Comparison of ENCODE assay signal across 9 mouse cellular contexts in genomic region chr13:24799378-24799777, GRCm38 (mm10). TPM values are rescaled to one million over a fixed set of nuclear protein-coding genes. Genes with fewer than 3 reads are reported as not detected.
DNase-seq lines count a peak whose midpoint lies in the region; ATAC-seq and TF ChIP-seq lines count a peak whose summit lies in the region.
"Had no signal": no experiment of that assay in that cellular context is flagged by ENCODE, and none has a peak within 500 bp of the region (broad histone marks: within the 10 kb centered on the region; RNA-seq: fewer than 3 reads in every experiment).

No protein-coding gene starts in this region.

- no peak for TF ChIP-seq CTCF in kidney, adult 2 months (conservative IDR thresholded peaks at IDR 0.05; ENCODE audit: insufficient read depth, insufficient read length, low read depth, low read length)

- H3K4me2 ChIP-seq in embryonic facial prominence, embryonic 11.5 days (ENCODE audit: low read depth, low read length): peak overlapping the region; percentile 61
- peak overlapping the region; percentile 94 for H3K4me2 ChIP-seq in hindbrain, embryonic 13.5 days
- peak overlapping the region; percentile 67 for H3K4me2 ChIP-seq in midbrain, embryonic 14.5 days (ENCODE audit: low read length)

- WGBS in kidney, adult 2 months: 55% methylated on average over 5 of the region's 5 CpGs
- WGBS in embryonic facial prominence, embryonic 11.5 days: 60% methylated on average over 5 of the region's 5 CpGs
- 73% methylated on average over 5 of the region's 5 CpGs for WGBS in hindbrain, embryonic 13.5 days
- WGBS in midbrain, embryonic 14.5 days: 76% methylated on average over 5 of the region's 5 CpGs

- no peak for ATAC-seq in embryonic facial prominence, embryonic 11.5 days (replicated peaks; ENCODE audit: insufficient number of reproducible peaks, low FRiP score, low TSS enrichment, low read depth)
- no peak for ATAC-seq in hindbrain, embryonic 13.5 days (ENCODE audit: low FRiP score)
- ATAC-seq in midbrain, embryonic 14.5 days (ENCODE audit: low FRiP score, low TSS enrichment): no peak

- peaks cover 5% of the 10 kb centered on the region; the same call in 1 of the 2 replicates for H3K4me1 ChIP-seq in kidney, adult 2 months (ENCODE audit: control insufficient read depth, insufficient read depth, low read length)
- H3K4me1 ChIP-seq in embryonic facial prominence, embryonic 11.5 days (ENCODE audit: control insufficient read depth, insufficient read depth, low read length): no peaks in the 10 kb centered on the region
- peaks cover 24% of the 10 kb centered on the region for H3K4me1 ChIP-seq in hindbrain, embryonic 13.5 days (replicated peaks)
- H3K4me1 ChIP-seq in midbrain, embryonic 14.5 days (ENCODE audit: control insufficient read depth, insufficient read depth, low read length): peaks cover 18% of the 10 kb centered on the region

- H3K27ac ChIP-seq in kidney, adult 2 months (ENCODE audit: insufficient read depth, low read depth, low read length): peak overlapping the region; percentile 81
- H3K27ac ChIP-seq in embryonic facial prominence, embryonic 11.5 days (replicated peaks; ENCODE audit: low read depth, low read length): no peak overlapping the region
- H3K27ac ChIP-seq in hindbrain, embryonic 13.5 days: no peak overlapping the region
- H3K27ac ChIP-seq in midbrain, embryonic 14.5 days (replicated peaks; ENCODE audit: low read depth, low read length): no peak overlapping the region

- no peaks in the 10 kb centered on the region for H3K27me3 ChIP-seq in kidney, adult 2 months (replicated peaks; ENCODE audit: control insufficient read depth, insufficient read depth, low read length)
- no peaks in the 10 kb centered on the region for H3K27me3 ChIP-seq in embryonic facial prominence, embryonic 11.5 days (ENCODE audit: control insufficient read depth, insufficient read depth, low read length)
- H3K27me3 ChIP-seq in hindbrain, embryonic 13.5 days: no peaks in the 10 kb centered on the region
- H3K27me3 ChIP-seq in midbrain, embryonic 14.5 days (ENCODE audit: control insufficient read depth, insufficient read depth, low read length): no peaks in the 10 kb centered on the region

- no peak for TF ChIP-seq POLR2A in kidney, adult 2 months (IDR thresholded peaks at IDR 0.05; ENCODE audit: low read depth, low read length)

- no peak overlapping the region for H3K4me3 ChIP-seq in kidney, adult 2 months (ENCODE audit: insufficient read depth, low read depth, low read length)
- peak overlapping the region; percentile 34; the same call in 1 of the 2 replicates for H3K4me3 ChIP-seq in embryonic facial prominence, embryonic 11.5 days (ENCODE audit: low read depth, low read length)
- H3K4me3 ChIP-seq in hindbrain, embryonic 13.5 days: peak overlapping the region; percentile 98
- H3K4me3 ChIP-seq in midbrain, embryonic 14.5 days (replicated peaks; ENCODE audit: low read depth, low read length): peak overlapping the region; percentile 99

- no peak overlapping the region for H3K9ac ChIP-seq in embryonic facial prominence, embryonic 11.5 days (replicated peaks; ENCODE audit: low read length)
- peak overlapping the region; percentile 72 for H3K9ac ChIP-seq in hindbrain, embryonic 13.5 days
- H3K9ac ChIP-seq in midbrain, embryonic 14.5 days (replicated peaks; ENCODE audit: low read length): no peak overlapping the region; the same call in 1 of the 2 replicates

- no peaks in the 10 kb centered on the region for H3K9me3 ChIP-seq in embryonic facial prominence, embryonic 11.5 days (replicated peaks; ENCODE audit: control insufficient read depth, low read length)
- no peaks in the 10 kb centered on the region for H3K9me3 ChIP-seq in hindbrain, embryonic 13.5 days
- no peaks in the 10 kb centered on the region for H3K9me3 ChIP-seq in midbrain, embryonic 14.5 days (ENCODE audit: control insufficient read depth, low read length)

- H3K36me3 ChIP-seq in kidney, adult 2 months (ENCODE audit: control insufficient read depth, insufficient read depth, low read length): no peaks in the 10 kb centered on the region
- H3K36me3 ChIP-seq in embryonic facial prominence, embryonic 11.5 days (replicated peaks; ENCODE audit: control insufficient read depth, insufficient read depth, low read depth, low read length): no peaks in the 10 kb centered on the region
- no peaks in the 10 kb centered on the region for H3K36me3 ChIP-seq in hindbrain, embryonic 13.5 days
- no peaks in the 10 kb centered on the region for H3K36me3 ChIP-seq in midbrain, embryonic 14.5 days (ENCODE audit: control insufficient read depth, insufficient read depth, low read length)

- DNase-seq in kidney, adult 2 months: peak; percentile 15
- DNase-seq in kidney, adult 18-20 months: no peak
- no peak for DNase-seq in embryonic facial prominence, embryonic 11.5 days (ENCODE audit: low spot score)
- no peak for DNase-seq in midbrain, embryonic 14.5 days
- DNase-seq in thymus, postnatal 10 days (ENCODE audit: low spot score in 2 of 2): no peak
- no peak for DNase-seq in spleen, adult 12 weeks (ENCODE audit: low spot score)
- no peak for DNase-seq in left cerebral cortex, adult 18-20 months (ENCODE audit: low spot score in 2 of 2)

RNA-seq across cellular contexts. Expression of gene BC005537, which starts 2.1 kb away (rescaled TPM):
- 35.3 and 42.4 TPM in 2 replicates for polyA plus RNA-seq in kidney, adult 2 months (2012; rRNA removed)
- polyA plus RNA-seq in embryonic facial prominence, embryonic 11.5 days (2014; fragmentation: Nextera tagmentation; extraction: Ambion mirVana): 21.0 and 21.2 TPM in 2 replicates
- polyA plus RNA-seq in hindbrain, embryonic 13.5 days (2015; fragmentation: Nextera tagmentation; extraction: Ambion mirVana): 22.6 and 23.4 TPM in 2 replicates
- polyA plus RNA-seq in midbrain, embryonic 14.5 days (2014; fragmentation: Nextera tagmentation; extraction: Ambion mirVana): 51.8 and 76.3 TPM in 2 replicates
- 100 to 1,000 TPM; 150 to 154 TPM for total RNA-seq in left cerebral cortex, adult 18-20 months (2021)

RNA-seq across cellular contexts. Expression of gene Acot13, which starts 32.0 kb away (rescaled TPM):
- polyA plus RNA-seq in kidney, adult 2 months (2012; rRNA removed): 259 and 286 TPM in 2 replicates
- polyA plus RNA-seq in embryonic facial prominence, embryonic 11.5 days (2014; fragmentation: Nextera tagmentation; extraction: Ambion mirVana): 71.0 and 72.3 TPM in 2 replicates
- 47.1 and 48.5 TPM in 2 replicates for polyA plus RNA-seq in hindbrain, embryonic 13.5 days (2015; fragmentation: Nextera tagmentation; extraction: Ambion mirVana)
- 40.3 and 46.3 TPM in 2 replicates for polyA plus RNA-seq in midbrain, embryonic 14.5 days (2014; fragmentation: Nextera tagmentation; extraction: Ambion mirVana)
- total RNA-seq in left cerebral cortex, adult 18-20 months (2021): 10 to 100 TPM; 89.4 to 91.9 TPM

RNA-seq across cellular contexts. Expression of gene Tdp2, which starts 32.1 kb away (rescaled TPM):
- 19.6 and 19.7 TPM in 2 replicates for polyA plus RNA-seq in kidney, adult 2 months (2012; rRNA removed)
- polyA plus RNA-seq in embryonic facial prominence, embryonic 11.5 days (2014; fragmentation: Nextera tagmentation; extraction: Ambion mirVana): 75.9 and 83.7 TPM in 2 replicates
- 40.6 and 41.2 TPM in 2 replicates for polyA plus RNA-seq in hindbrain, embryonic 13.5 days (2015; fragmentation: Nextera tagmentation; extraction: Ambion mirVana)
- polyA plus RNA-seq in midbrain, embryonic 14.5 days (2014; fragmentation: Nextera tagmentation; extraction: Ambion mirVana): 36.4 and 40.4 TPM in 2 replicates
- 10 to 100 TPM; 21.5 to 23.0 TPM for total RNA-seq in left cerebral cortex, adult 18-20 months (2021)

RNA-seq across cellular contexts. Expression of gene Gmnn, which starts 37.7 kb away (rescaled TPM):
- 4.1 and 7.1 TPM in 2 replicates for polyA plus RNA-seq in kidney, adult 2 months (2012; rRNA removed)
- polyA plus RNA-seq in embryonic facial prominence, embryonic 11.5 days (2014; fragmentation: Nextera tagmentation; extraction: Ambion mirVana): 154 and 172 TPM in 2 replicates
- 28.0 and 28.1 TPM in 2 replicates for polyA plus RNA-seq in hindbrain, embryonic 13.5 days (2015; fragmentation: Nextera tagmentation; extraction: Ambion mirVana)
- 16.0 and 24.1 TPM in 2 replicates for polyA plus RNA-seq in midbrain, embryonic 14.5 days (2014; fragmentation: Nextera tagmentation; extraction: Ambion mirVana)
- 1 to 10 TPM; 2.7 to 4.2 TPM for total RNA-seq in left cerebral cortex, adult 18-20 months (2021)

RNA-seq across cellular contexts. Expression of gene D130043K22Rik, which starts 45.6 kb away (rescaled TPM):
- polyA plus RNA-seq in kidney, adult 2 months (2012; rRNA removed): 0.57 and 0.67 TPM in 2 replicates
- polyA plus RNA-seq in embryonic facial prominence, embryonic 11.5 days (2014; fragmentation: Nextera tagmentation; extraction: Ambion mirVana): 0.22 and 0.34 TPM in 2 replicates
- polyA plus RNA-seq in hindbrain, embryonic 13.5 days (2015; fragmentation: Nextera tagmentation; extraction: Ambion mirVana): 2.9 and 4.0 TPM in 2 replicates
- polyA plus RNA-seq in midbrain, embryonic 14.5 days (2014; fragmentation: Nextera tagmentation; extraction: Ambion mirVana): 3.5 and 4.2 TPM in 2 replicates
- 10 to 100 TPM; 29.7 to 30.5 TPM for total RNA-seq in left cerebral cortex, adult 18-20 months (2021)
- total RNA-seq: heart, postnatal 10 days had no signal
